Mouse (Mus musculus): Measurements from ENCODE around the gene Prf1. TPM values are rescaled to one million over a fixed set of nuclear protein-coding genes. Genes with fewer than 3 reads are reported as not detected.
A peak's percentile ranks its signal among the peaks of the same experiment; 100 is the strongest.

Prf1 gene
- total RNA-seq, 2 experiments from 2014 or later = not detected

- no peak overlapping the region for H3K27ac ChIP-seq
- no peak for TF ChIP-seq CTCF (IDR thresholded peaks at IDR 0.05)
- no peak overlapping the region for H3K4me3 ChIP-seq
- intact Hi-C loops (cut with DNase I) = no loop called here
- DNase-seq = peak; percentile 72
These were observed 31.3 kb downstream of the Prf1 start for GRCm38 (mm10) chr10:61328927-61329326.

- intact Hi-C loops (cut with DNase I) = no loop called here
- DNase-seq = peak; percentile 68
- Histone ChIP-seq H3K4me3 (no peak overlapping the region), H3K27ac (no peak overlapping the region)
- TF ChIP-seq CTCF (IDR thresholded peaks at IDR 0.05) = no peak
These were observed 33.4 kb downstream of the Prf1 start for GRCm38 (mm10) chr10:61331046-61331445.

- no peak for TF ChIP-seq CTCF (IDR thresholded peaks at IDR 0.05)
- Histone ChIP-seq H3K27ac (no peak overlapping the region), H3K4me3 (no peak overlapping the region)
- intact Hi-C loops (cut with DNase I) = no loop called here
- no peak for DNase-seq
These were observed 36.9 kb downstream of the Prf1 start for GRCm38 (mm10) chr10:61334545-61334944.

GRCm38 (mm10) chr10:61336137-61336536 lies 38.5 kb downstream of the Prf1 start:
- intact Hi-C loops (cut with DNase I) = loop anchor here (2.0 kb wide), 1 partner anchor 61 kb away; no protein-coding TSS in a partner anchor
- peak; percentile 86 for DNase-seq
- peak; percentile 69 for TF ChIP-seq CTCF (IDR thresholded peaks at IDR 0.05)
- no peak overlapping the region for H3K4me3 ChIP-seq
- no peak overlapping the region for H3K27ac ChIP-seq

GRCm38 (mm10) chr10:61336592-61336991 lies 39.0 kb downstream of the Prf1 start:
- H3K4me3 ChIP-seq = no peak overlapping the region
- H3K27ac ChIP-seq = no peak overlapping the region
- TF ChIP-seq CTCF (IDR thresholded peaks at IDR 0.05) = no peak
- DNase-seq = no peak
- intact Hi-C loops (cut with DNase I) = loop anchor here (2.0 kb wide), 1 partner anchor 62 kb away; no protein-coding TSS in a partner anchor

GRCm38 (mm10) chr10:61337665-61338064 lies 40.0 kb downstream of the Prf1 start:
- TF ChIP-seq CTCF (IDR thresholded peaks at IDR 0.05) = no peak
- H3K27ac ChIP-seq = no peak overlapping the region
- intact Hi-C loops (cut with DNase I) = loop anchor here (1.0 to 2.0 kb wide), 2 partner anchors 63 to 138 kb away; no protein-coding TSS in a partner anchor
- no peak overlapping the region for H3K4me3 ChIP-seq
- no peak for DNase-seq

- TF ChIP-seq CTCF (IDR thresholded peaks at IDR 0.05) = peak; percentile 36
- Histone ChIP-seq H3K27ac (no peak overlapping the region), H3K4me3 (no peak overlapping the region)
- intact Hi-C loops (cut with DNase I) = no loop called here
- DNase-seq = no peak
These were observed 41.6 kb downstream of the Prf1 start for GRCm38 (mm10) chr10:61339216-61339615.

GRCm38 (mm10) chr10:61340247-61340646 lies 42.6 kb downstream of the Prf1 start:
- Histone ChIP-seq H3K4me3 (no peak overlapping the region), H3K27ac (no peak overlapping the region)
- no peak for DNase-seq
- intact Hi-C loops (cut with DNase I) = loop anchor here (5.0 to 10.0 kb wide), 2 partner anchors 42 to 315 kb away; partner anchors contain the start of gene Pald1
- TF ChIP-seq CTCF (IDR thresholded peaks at IDR 0.05) = no peak

- intact Hi-C loops (cut with DNase I) = loop anchor here (1.0 to 10.0 kb wide), 3 partner anchors 41 to 314 kb away; partner anchors contain the start of gene Pald1
- H3K27ac ChIP-seq = no peak overlapping the region
- DNase-seq = no peak
- H3K4me3 ChIP-seq = no peak overlapping the region
- no peak for TF ChIP-seq CTCF (IDR thresholded peaks at IDR 0.05)
These were observed 43.4 kb downstream of the Prf1 start for GRCm38 (mm10) chr10:61341045-61341444.

- H3K27ac ChIP-seq = no peak overlapping the region
- H3K4me3 ChIP-seq = no peak overlapping the region
- TF ChIP-seq CTCF (IDR thresholded peaks at IDR 0.05) = peak; percentile 96
- peak; percentile 86 for DNase-seq
- intact Hi-C loops (cut with DNase I) = loop anchor here (1.0 to 10.0 kb wide), 3 partner anchors 41 to 313 kb away; partner anchors contain the start of gene Pald1
These were observed 43.9 kb downstream of the Prf1 start for GRCm38 (mm10) chr10:61341557-61341956.

- no peak for DNase-seq
- H3K27ac ChIP-seq = no peak overlapping the region
- intact Hi-C loops (cut with DNase I) = loop anchor here (5.0 to 10.0 kb wide), 2 partner anchors 40 to 312 kb away; partner anchors contain the start of gene Pald1
- H3K4me3 ChIP-seq = no peak overlapping the region
- TF ChIP-seq CTCF (IDR thresholded peaks at IDR 0.05) = no peak
These were observed 45.1 kb downstream of the Prf1 start for GRCm38 (mm10) chr10:61342750-61343149.

GRCm38 (mm10) chr10:61343950-61344349 lies 46.3 kb downstream of the Prf1 start:
- DNase-seq = peak; percentile 82
- intact Hi-C loops (cut with DNase I) = loop anchor here (5.0 to 10.0 kb wide), 2 partner anchors 38 to 311 kb away; partner anchors contain the start of gene Pald1
- no peak overlapping the region for H3K27ac ChIP-seq
- peak; percentile 92 for TF ChIP-seq CTCF (IDR thresholded peaks at IDR 0.05)
- H3K4me3 ChIP-seq = no peak overlapping the region

- no peak for TF ChIP-seq CTCF (IDR thresholded peaks at IDR 0.05)
- H3K27ac ChIP-seq = no peak overlapping the region
- no peak for DNase-seq
- no peak overlapping the region for H3K4me3 ChIP-seq
- intact Hi-C loops (cut with DNase I) = loop anchor here (10.0 kb wide), 1 partner anchor 310 kb away; no protein-coding TSS in a partner anchor
These were observed 47.5 kb downstream of the Prf1 start for GRCm38 (mm10) chr10:61345179-61345578.

- Histone ChIP-seq H3K27ac (0 out of 2 replicates have a peak overlapping the region, but pooled peaks have one; percentile 1), H3K4me3 (no peak overlapping the region)
- intact Hi-C loops (cut with DNase I) = loop anchor here (10.0 kb wide), 1 partner anchor 308 kb away; no protein-coding TSS in a partner anchor
- TF ChIP-seq CTCF (IDR thresholded peaks at IDR 0.05) = no peak
- no peak for DNase-seq
These were observed 48.7 kb downstream of the Prf1 start for GRCm38 (mm10) chr10:61346374-61346773.
